Mouse (Mus musculus): ENCODE measurements around the gene Nr2e3. TPM values are rescaled to one million over a fixed set of nuclear protein-coding genes. Genes with fewer than 3 reads are reported as not detected.
"Not testable (repeated sequence)": the region's sequence is repeated elsewhere in the genome, so short reads cannot be mapped to it uniquely, and the experiment has no call there.

Nr2e3 gene
- polyA plus RNA-seq, 1 experiment from 2014 or later: 0.33 TPM

DNA sequence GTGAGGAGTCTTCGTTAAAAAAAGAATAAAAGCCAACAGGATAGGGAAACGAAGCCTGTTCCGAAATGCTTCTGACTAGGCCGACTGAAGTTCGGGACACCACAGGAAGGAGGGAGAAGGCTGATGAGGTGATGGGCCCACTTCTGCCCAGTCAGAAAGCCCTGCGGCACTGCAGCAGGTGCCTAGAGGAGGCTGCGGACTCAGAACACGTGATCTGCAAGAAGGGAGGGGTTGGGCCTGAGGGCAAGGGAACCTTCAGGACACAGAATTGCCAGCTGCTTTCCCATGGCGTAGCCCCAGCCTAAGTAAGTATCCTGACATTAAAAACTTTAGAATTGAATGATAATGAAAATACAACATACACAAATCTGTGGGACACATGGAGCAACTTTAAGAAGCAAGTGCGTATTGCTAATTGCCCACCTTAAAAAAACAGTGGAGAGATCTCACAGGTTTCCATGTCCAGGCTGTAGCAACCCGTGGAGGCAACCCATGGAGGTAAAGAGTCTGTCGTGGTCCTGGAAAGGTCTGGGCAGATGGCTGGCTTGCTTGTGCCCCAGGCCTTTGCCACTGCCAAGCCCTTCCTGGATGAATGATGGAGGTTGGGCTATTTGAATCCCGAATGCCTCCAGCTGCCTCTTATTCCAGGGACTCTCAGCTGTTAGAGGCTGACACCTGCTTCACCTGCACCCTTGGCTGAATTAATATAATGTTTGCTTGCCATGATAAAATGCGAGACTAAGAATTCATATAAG is 919 bp upstream of the Nr2e3 start:
- H3K4me1 ChIP-seq: peaks cover 55% of the 10 kb centered on the region
- WGBS: 69% methylated on average over 14 of the region's 14 CpGs

DNA sequence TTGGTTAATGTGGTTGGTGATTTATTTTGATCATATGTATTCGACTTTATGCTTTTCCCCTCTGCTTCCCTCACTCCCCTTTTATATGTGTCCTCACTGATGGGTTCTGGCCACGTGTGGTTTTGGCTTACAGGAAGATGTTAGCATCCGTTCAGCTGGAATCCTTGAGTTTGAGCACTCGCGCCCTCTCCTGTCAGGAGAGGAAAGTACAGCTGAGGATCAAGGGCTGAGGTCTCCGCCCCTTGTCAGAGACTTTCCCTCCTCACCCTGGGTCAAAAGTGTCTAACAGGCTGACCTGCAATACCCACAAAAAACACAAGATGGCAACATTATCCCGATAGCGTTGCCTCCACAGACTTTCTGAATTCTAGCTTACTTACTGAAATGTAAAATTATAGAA is 1.2 kb downstream of the Nr2e3 start:
- Histone ChIP-seq H3K9me3 (replicated peaks) (no peaks in the 10 kb centered on the region), H3K4me3 (no peak overlapping the region), H3K4me1 (peaks cover 47% of the 10 kb centered on the region), H3K27me3 (ENCODE audit: low read depth, poor library complexity, severe bottlenecking) (no peaks in the 10 kb centered on the region), H3K36me3 (no peaks in the 10 kb centered on the region), H3K27ac (no peak overlapping the region)
- peak; percentile 90 for DNase-seq (ENCODE audit: low spot score)
- 3% methylated on average over 8 of the region's 8 CpGs for WGBS

More for the DNA sequence above, 919 bp upstream of the Nr2e3 start:
- Histone ChIP-seq H3K27me3 (ENCODE audit: low read depth, poor library complexity, severe bottlenecking) (no peaks in the 10 kb centered on the region), H3K4me3 (no peak overlapping the region), H3K9me3 (replicated peaks) (no peaks in the 10 kb centered on the region), H3K36me3 (no peaks in the 10 kb centered on the region), H3K27ac (no peak overlapping the region)
- DNase-seq (ENCODE audit: low spot score): no peak

DNA sequence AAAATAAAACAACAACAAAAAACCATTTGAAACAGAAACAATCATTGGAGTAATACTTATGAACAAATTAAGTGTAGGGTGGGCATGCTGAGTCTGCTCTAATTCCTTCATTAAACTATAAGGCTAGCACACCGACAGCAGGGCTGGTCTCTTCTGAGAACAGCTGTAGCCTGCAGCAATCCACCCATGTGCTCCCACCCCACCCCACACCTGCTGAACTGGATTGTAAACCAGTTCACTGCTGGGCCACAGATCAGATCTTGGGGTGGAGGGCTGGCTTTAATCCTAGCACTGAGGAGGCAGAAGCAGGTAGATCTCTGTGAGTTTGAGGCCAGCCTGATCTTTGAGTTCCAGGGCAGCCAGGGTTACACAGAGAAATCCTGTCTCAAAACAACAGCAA is 2.3 kb downstream of the Nr2e3 start:
- not testable (repeated sequence) for H3K4me3 ChIP-seq; H3K27ac ChIP-seq; H3K27me3 ChIP-seq (ENCODE audit: low read depth, poor library complexity, severe bottlenecking); H3K36me3 ChIP-seq; H3K9me3 ChIP-seq (replicated peaks); DNase-seq (ENCODE audit: low spot score)
- H3K4me1 ChIP-seq: peaks cover 52% of the 10 kb centered on the region
- WGBS: 63% methylated on average over 1 of the region's 1 CpGs

DNA sequence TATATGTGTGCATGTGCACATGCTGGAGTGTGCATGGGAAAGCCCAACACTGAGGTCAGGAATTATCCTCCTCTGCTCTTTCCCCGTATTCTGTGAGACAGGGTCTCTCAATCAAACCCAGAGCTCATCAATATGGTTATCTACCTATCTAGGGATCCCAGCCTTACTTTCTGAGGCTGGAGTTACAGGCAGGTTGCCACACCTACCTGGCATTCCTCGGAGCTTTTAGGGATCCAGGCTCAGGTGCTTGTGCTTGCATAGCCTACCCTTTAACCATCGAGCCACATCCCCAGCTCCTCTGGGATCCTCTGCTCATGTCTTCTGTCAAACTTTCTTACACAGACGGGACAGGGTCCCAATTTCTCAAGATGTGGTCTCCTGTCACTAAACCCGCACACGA is 4.0 kb downstream of the Nr2e3 start:
- no peak for DNase-seq (ENCODE audit: low spot score)
- H3K27me3 ChIP-seq (ENCODE audit: low read depth, poor library complexity, severe bottlenecking): no peaks in the 10 kb centered on the region
- H3K27ac ChIP-seq: peak overlapping the region; percentile 46
- H3K36me3 ChIP-seq: no peaks in the 10 kb centered on the region
- WGBS: 37% methylated on average over 6 of the region's 6 CpGs
- H3K4me3 ChIP-seq: peak overlapping the region; percentile 17; the same call in 1 of the 2 replicates
- no peaks in the 10 kb centered on the region for H3K9me3 ChIP-seq (replicated peaks)
- H3K4me1 ChIP-seq: peaks cover 41% of the 10 kb centered on the region

DNA sequence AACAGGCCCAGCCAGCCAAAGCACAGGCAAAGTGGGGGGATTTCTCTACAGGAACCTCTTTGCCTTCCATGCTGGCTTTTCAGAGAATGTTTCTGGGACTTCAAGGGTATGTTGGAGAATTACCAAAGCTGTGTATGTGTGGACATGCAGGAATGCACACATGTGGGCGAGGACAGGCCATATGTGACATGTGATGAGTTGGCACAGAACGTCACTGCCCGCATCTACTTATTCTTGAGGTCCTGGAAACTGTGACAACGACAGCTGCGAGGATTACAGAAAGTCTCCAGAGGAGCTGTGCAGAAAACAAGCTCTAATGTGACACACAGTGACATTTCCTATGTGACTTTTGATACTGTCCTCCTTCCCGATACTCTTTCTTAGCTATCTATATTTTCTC is 4.8 kb downstream of the Nr2e3 start:
- Histone ChIP-seq H3K9me3 (replicated peaks) (no peaks in the 10 kb centered on the region), H3K27me3 (ENCODE audit: low read depth, poor library complexity, severe bottlenecking) (no peaks in the 10 kb centered on the region), H3K4me3 (no peak overlapping the region), H3K36me3 (no peaks in the 10 kb centered on the region), H3K4me1 (peaks cover 36% of the 10 kb centered on the region), H3K27ac (peak overlapping the region; percentile 46; the same call in 1 of the 2 replicates)
- DNase-seq (ENCODE audit: low spot score): no peak
- WGBS: 88% methylated on average over 6 of the region's 6 CpGs

DNA sequence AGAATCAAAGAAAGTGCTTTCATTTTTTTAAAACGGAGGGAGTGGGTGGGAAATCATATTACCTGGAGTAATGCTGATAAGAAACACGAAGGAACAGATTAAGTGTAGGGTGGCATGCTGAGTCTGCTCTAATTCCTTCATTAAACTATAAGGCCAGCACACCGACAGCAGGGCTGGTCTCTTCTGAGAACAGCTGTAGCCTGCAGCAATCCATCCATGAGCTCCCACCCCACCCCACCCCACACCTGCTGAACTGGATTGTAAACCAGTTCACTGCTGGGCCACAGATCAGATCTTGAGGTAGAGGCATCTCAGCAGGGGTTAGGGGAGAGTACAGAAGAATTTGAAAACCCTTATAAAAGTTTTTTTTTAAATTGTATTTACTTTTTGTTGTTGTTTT is 5.3 kb downstream of the Nr2e3 start:
- Histone ChIP-seq H3K4me3 (no peak overlapping the region), H3K27ac (no peak overlapping the region), H3K27me3 (ENCODE audit: low read depth, poor library complexity, severe bottlenecking) (no peaks in the 10 kb centered on the region), H3K9me3 (replicated peaks) (no peaks in the 10 kb centered on the region), H3K4me1 (peaks cover 35% of the 10 kb centered on the region), H3K36me3 (no peaks in the 10 kb centered on the region)
- 55% methylated on average over 3 of the region's 3 CpGs for WGBS
- no peak for DNase-seq (ENCODE audit: low spot score)

DNA sequence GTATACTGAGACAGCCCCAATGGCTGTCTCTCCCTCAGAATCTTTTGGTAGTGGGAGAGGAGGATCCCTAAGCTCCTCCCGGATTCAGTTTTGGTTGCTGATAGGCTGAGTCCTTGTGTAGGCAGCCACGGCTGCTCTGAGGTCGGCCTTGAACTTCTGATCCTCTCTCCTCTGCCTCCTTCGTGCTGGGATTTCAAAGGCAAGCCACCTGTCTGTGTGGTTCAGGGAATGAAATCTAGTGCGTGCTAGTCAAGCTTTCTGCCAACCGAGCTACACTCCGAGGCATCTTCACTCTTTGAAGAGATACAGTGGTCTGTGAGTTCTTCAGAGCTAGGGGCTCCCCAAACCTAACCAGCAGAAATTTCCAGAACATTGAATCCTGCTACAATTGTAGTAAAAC is 6.9 kb downstream of the Nr2e3 start:
- no peaks in the 10 kb centered on the region for H3K36me3 ChIP-seq
- peaks cover 33% of the 10 kb centered on the region for H3K4me1 ChIP-seq
- 85% methylated on average over 7 of the region's 7 CpGs for WGBS
- no peaks in the 10 kb centered on the region for H3K9me3 ChIP-seq (replicated peaks)
- H3K27me3 ChIP-seq (ENCODE audit: low read depth, poor library complexity, severe bottlenecking): no peaks in the 10 kb centered on the region
- H3K4me3 ChIP-seq: no peak overlapping the region
- peak overlapping the region; percentile 32; the same call in 1 of the 2 replicates for H3K27ac ChIP-seq
- DNase-seq (ENCODE audit: low spot score): no peak

DNA sequence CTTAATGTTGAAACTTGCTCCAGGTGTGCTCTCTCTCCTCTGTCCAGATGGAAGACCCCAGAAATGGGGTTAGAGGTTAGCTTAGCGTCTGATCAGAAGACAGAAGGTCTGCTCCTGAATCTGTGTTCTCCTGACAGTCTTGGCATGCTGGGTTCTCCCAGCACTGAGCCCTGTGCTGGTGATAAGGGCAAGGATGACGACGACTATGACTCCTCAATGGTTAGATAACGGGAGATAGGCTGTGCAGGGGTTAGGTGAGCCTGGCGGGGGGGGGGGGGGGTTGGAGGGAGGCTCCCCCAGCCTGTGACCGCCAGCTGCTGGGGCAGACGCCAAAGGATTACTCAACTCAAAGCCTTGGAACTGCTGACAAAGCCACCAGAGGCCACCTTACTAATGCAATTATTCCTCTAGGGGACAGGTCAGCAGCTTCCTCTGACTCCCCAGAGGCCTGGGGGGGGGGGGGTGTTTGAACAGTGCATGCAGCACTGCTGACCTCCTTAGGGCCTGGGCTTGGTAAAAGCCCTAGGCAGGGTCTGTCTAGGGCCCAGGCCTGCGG is 7.9 kb downstream of the Nr2e3 start:
- Histone ChIP-seq H3K4me1 (peaks cover 27% of the 10 kb centered on the region), H3K4me3 (no peak overlapping the region), H3K27ac (peak overlapping the region; percentile 20; the same call in 1 of the 2 replicates), H3K27me3 (ENCODE audit: low read depth, poor library complexity, severe bottlenecking) (no peaks in the 10 kb centered on the region), H3K36me3 (no peaks in the 10 kb centered on the region), H3K9me3 (replicated peaks) (no peaks in the 10 kb centered on the region)
- DNase-seq (ENCODE audit: low spot score): no peak
- 64% methylated on average over 8 of the region's 8 CpGs for WGBS

DNA sequence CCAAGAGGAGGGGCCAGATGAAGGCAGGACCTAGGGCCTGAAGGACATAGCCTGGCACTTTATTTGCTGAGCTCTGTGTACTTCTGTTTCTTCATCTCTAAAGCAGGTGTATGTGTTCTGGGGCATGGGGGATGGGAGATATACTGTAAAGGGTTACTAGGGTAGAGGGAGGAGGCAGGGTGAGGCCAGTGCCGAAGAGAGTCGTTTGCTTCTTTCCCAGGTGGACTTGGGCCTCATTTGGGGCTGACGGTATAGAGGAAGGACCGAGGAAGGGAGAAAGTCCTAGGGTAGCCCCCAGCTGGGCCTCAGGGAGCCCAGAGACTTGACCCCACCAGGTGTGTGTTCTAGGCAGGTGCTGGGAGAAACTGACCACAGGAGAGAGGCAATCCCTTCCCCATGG is 8.5 kb downstream of the Nr2e3 start:
- H3K27ac ChIP-seq: no peak overlapping the region
- H3K36me3 ChIP-seq: no peaks in the 10 kb centered on the region
- peaks cover 23% of the 10 kb centered on the region for H3K4me1 ChIP-seq
- H3K9me3 ChIP-seq (replicated peaks): no peaks in the 10 kb centered on the region
- no peak for DNase-seq (ENCODE audit: low spot score)
- 83% methylated on average over 4 of the region's 4 CpGs for WGBS
- no peak overlapping the region for H3K4me3 ChIP-seq
- no peaks in the 10 kb centered on the region for H3K27me3 ChIP-seq (ENCODE audit: low read depth, poor library complexity, severe bottlenecking)

DNA sequence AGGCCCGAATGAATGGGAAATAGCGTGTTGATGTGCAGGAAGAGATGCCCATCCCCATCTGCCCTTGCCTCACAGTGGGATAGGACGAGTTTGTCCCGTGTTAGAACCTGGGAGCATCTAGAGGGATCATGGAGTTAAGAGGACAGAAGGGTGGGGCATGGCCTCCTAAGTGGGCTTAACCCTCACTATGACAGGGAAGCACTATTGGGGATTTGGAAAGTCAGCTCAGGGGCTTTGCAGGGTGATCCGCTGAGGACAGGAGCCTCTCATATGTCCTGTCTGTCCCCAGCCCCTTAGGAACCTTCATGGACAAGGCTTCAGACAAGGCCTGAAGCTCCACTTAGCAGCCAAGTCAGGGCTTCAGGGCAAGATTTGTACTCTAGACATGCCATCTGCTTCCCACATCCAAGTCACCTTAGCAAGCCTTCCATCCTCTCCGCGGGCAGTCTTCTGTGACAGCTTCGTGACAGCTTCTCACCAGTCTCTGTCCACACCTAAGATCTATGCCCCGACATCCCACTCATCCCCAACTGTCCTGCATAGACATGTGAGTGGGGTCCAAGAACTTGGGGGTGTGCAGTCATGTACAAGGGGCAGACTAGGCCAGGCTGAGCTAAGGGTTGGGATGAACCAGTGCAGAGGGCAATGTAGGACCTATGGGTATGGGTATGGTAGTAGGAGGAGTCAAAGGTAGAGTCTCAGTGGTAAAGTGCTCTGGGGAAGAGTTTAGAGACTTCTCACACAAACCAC is 9.3 kb downstream of the Nr2e3 start:
- Histone ChIP-seq H3K4me1 (peaks cover 18% of the 10 kb centered on the region; the same call in 1 of the 2 replicates), H3K27ac (peak overlapping the region; percentile 14; the same call in 1 of the 2 replicates), H3K4me3 (no peak overlapping the region), H3K27me3 (ENCODE audit: low read depth, poor library complexity, severe bottlenecking) (no peaks in the 10 kb centered on the region), H3K36me3 (no peaks in the 10 kb centered on the region), H3K9me3 (replicated peaks) (no peaks in the 10 kb centered on the region)
- no peak for DNase-seq (ENCODE audit: low spot score)
- 91% methylated on average over 9 of the region's 9 CpGs for WGBS

DNA sequence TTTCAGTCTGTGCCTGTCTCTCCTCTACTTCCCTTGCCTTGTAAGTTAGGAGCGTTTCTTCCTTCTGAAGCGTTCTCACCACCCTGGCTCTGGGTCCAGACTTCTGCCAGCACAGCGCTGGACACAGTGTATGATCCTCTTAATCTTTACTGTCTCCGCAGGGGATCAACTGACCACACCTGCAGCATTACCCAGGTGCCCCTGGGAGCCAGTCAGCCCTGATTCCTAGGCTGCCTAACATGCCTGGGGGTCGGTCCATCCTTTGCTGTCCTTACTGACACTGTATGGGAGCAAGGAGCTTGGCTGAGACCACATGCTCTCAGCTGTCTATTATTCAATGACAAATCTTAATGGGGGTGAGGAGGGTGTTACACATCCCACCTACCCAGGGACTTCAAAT is 10.5 kb downstream of the Nr2e3 start:
- H3K27ac ChIP-seq: no peak overlapping the region
- DNase-seq (ENCODE audit: low spot score): no peak
- H3K4me3 ChIP-seq: no peak overlapping the region
- H3K36me3 ChIP-seq: no peaks in the 10 kb centered on the region
- no peaks in the 10 kb centered on the region for H3K27me3 ChIP-seq (ENCODE audit: low read depth, poor library complexity, severe bottlenecking)
- 0 out of 2 replicates have a peak, but pooled peaks cover 10% of the 10 kb centered on the region for H3K4me1 ChIP-seq
- WGBS: 89% methylated on average over 5 of the region's 5 CpGs
- no peaks in the 10 kb centered on the region for H3K9me3 ChIP-seq (replicated peaks)

DNA sequence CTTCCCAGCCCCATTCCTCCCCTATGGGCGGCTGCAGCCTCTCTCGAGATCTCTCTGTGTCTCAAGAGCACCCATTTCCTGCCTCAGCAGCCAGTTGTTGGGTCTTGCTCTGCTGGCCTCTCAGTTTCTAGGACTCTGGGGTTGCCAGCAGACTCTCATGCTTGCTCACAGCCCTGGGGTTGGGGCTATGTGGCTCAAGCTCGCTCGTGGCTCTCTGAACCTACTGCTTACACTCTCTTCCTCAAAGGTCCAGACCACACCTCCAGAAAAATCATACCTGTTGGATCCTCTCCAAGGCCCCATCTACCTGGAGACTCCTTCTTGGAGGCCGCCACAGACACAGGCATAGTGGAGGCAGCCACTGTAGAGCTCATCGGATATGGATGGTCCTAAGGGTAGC is 10.9 kb downstream of the Nr2e3 start:
- Histone ChIP-seq H3K36me3 (no peaks in the 10 kb centered on the region), H3K4me1 (peaks cover 12% of the 10 kb centered on the region), H3K27me3 (ENCODE audit: low read depth, poor library complexity, severe bottlenecking) (no peaks in the 10 kb centered on the region), H3K4me3 (no peak overlapping the region), H3K9me3 (replicated peaks) (no peaks in the 10 kb centered on the region), H3K27ac (no peak overlapping the region)
- DNase-seq (ENCODE audit: low spot score): no peak
- 89% methylated on average over 6 of the region's 6 CpGs for WGBS

DNA sequence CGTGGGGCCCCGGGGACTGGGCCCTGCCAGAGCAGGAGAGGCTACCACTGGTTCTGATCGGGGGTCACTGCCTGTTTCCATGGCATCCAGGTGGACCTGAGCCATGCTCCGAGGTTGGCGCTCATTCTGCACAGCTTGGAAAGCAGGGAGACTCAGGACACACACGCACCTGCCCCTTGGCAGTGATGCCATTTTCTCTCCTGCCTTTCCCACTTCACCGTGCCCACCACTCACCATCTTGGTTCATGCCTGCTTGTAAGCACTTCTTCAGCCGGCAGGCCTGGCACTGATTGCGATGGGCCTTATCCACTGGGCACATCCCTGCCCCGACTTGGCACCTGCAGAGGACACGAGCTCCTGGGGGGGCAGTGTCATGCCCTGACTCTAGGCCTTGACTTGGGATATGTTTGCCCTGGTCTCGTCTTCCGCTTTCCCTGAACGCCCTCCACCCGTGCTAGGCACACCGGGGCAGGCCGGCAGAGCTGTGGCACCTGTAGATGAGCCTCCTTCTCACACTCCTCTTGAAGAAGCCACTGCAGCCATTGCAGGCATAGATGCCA is 11.7 kb downstream of the Nr2e3 start:
- no peak overlapping the region for H3K4me3 ChIP-seq
- H3K9me3 ChIP-seq (replicated peaks): no peaks in the 10 kb centered on the region
- no peaks in the 10 kb centered on the region for H3K27me3 ChIP-seq (ENCODE audit: low read depth, poor library complexity, severe bottlenecking)
- no peaks in the 10 kb centered on the region for H3K36me3 ChIP-seq
- WGBS: 89% methylated on average over 17 of the region's 17 CpGs
- DNase-seq (ENCODE audit: low spot score): no peak
- peaks cover 12% of the 10 kb centered on the region for H3K4me1 ChIP-seq
- H3K27ac ChIP-seq: 0 out of 2 replicates have a peak overlapping the region, but pooled peaks have one; percentile 7
